Mouse (Mus musculus): ENCODE measurements around the gene Ppa1. TPM values are rescaled to one million over a fixed set of nuclear protein-coding genes. Genes with fewer than 3 reads are reported as not detected.

Gene Ppa1
- polyA plus RNA-seq, 1 experiment from 2014 or later, result 321 TPM

Other genes with a start within 250 kb of the Ppa1 start
- gene Nodal, start 230.6 kb upstream of the Ppa1 start, polyA plus RNA-seq (2014; fragmentation: Nextera tagmentation; extraction: Ambion mirVana), result not detected in 2 replicates
- gene Eif4ebp2, start 195.9 kb upstream of the Ppa1 start, polyA plus RNA-seq (2014; fragmentation: Nextera tagmentation; extraction: Ambion mirVana), result 28.5 and 33.3 TPM in 2 replicates
- gene Lrrc20, start 172.8 kb upstream of the Ppa1 start, polyA plus RNA-seq (2014; fragmentation: Nextera tagmentation; extraction: Ambion mirVana), result 11.6 and 11.8 TPM in 2 replicates
- gene Npffr1, start 53.1 kb upstream of the Ppa1 start, polyA plus RNA-seq (2014; fragmentation: Nextera tagmentation; extraction: Ambion mirVana), result not detected in 2 replicates
- 245 and 250 TPM in 2 replicates for gene Sar1a, start 31.7 kb downstream of the Ppa1 start, polyA plus RNA-seq (2014; fragmentation: Nextera tagmentation; extraction: Ambion mirVana)
- 36.3 and 36.6 TPM in 2 replicates for gene Tysnd1, start 47.0 kb downstream of the Ppa1 start, polyA plus RNA-seq (2014; fragmentation: Nextera tagmentation; extraction: Ambion mirVana)
- gene Aifm2, start 66.7 kb downstream of the Ppa1 start, polyA plus RNA-seq (2014; fragmentation: Nextera tagmentation; extraction: Ambion mirVana), result 8.2 TPM in 2 replicates
- 249 and 263 TPM in 2 replicates for gene H2afy2, start 135.6 kb downstream of the Ppa1 start, polyA plus RNA-seq (2014; fragmentation: Nextera tagmentation; extraction: Ambion mirVana)

Measured in limb, embryonic 11.5 days (tissue).